Mouse (Mus musculus): Measurements from ENCODE around the gene Nyap2.
"Not testable (repeated sequence)": the region's sequence is repeated elsewhere in the genome, so short reads cannot be mapped to it uniquely, and the experiment has no call there.

The Nyap2 gene

GRCm38 (mm10) chr1:81179725-81180124 lies 103.0 kb downstream of the Nyap2 start:
- no peak for DNase-seq (ENCODE audit: low read depth, low spot score)

- no peak for DNase-seq (ENCODE audit: low read depth, low spot score)
Measured at GRCm38 (mm10) chr1:81180686-81181085, 103.9 kb downstream of the Nyap2 start.

- DNase-seq (ENCODE audit: low read depth, low spot score), result no peak
Measured at GRCm38 (mm10) chr1:81209536-81209935, 132.8 kb downstream of the Nyap2 start.

DNA sequence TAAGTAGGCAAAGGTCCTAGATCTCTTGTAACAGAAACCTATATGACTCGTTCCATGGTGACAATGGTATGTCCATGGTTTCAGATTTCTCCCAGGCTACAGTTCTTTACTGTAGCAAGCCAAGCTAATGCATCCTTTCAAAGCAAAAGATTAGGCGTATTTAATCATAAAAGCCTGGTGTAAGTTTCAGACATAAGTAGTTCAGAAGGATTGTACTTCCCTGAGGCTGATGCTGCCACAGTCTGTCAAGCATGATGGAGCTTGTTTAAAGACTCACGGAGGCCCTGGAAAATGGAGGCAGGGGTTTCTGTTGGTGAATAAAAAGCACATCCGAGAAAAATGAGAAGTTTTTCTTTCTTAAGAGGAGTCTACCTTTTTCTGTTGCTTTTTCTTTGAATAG lies 134.7 kb downstream of the Nyap2 start:
- DNase-seq (ENCODE audit: low read depth, low spot score), result no peak

- DNase-seq (ENCODE audit: low read depth, low spot score), result no peak
Measured at GRCm38 (mm10) chr1:81219790-81220189, 143.0 kb downstream of the Nyap2 start.

- no peak for DNase-seq (ENCODE audit: low read depth, low spot score)
Measured at GRCm38 (mm10) chr1:81231759-81232406, 155.1 kb downstream of the Nyap2 start.

DNA sequence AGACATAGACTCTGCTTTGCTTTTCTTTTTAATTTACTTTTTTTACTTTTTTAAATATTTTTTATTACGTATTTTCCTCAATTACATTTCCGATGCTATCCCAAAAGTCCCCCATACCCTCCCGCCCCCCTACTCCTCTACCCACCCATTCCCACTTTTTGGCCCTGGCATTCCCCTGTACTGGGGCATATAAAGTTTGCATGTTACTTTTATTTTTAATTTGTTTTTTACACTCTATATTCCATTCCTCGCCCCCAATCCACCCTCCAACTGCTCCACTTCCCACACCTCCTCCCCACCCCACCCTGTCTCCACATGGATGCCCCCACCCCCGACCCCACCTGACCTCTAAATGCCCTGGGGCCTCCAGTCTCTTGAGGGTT lies 155.6 kb downstream of the Nyap2 start:
- DNase-seq (ENCODE audit: low read depth, low spot score), result not testable (repeated sequence)

DNA sequence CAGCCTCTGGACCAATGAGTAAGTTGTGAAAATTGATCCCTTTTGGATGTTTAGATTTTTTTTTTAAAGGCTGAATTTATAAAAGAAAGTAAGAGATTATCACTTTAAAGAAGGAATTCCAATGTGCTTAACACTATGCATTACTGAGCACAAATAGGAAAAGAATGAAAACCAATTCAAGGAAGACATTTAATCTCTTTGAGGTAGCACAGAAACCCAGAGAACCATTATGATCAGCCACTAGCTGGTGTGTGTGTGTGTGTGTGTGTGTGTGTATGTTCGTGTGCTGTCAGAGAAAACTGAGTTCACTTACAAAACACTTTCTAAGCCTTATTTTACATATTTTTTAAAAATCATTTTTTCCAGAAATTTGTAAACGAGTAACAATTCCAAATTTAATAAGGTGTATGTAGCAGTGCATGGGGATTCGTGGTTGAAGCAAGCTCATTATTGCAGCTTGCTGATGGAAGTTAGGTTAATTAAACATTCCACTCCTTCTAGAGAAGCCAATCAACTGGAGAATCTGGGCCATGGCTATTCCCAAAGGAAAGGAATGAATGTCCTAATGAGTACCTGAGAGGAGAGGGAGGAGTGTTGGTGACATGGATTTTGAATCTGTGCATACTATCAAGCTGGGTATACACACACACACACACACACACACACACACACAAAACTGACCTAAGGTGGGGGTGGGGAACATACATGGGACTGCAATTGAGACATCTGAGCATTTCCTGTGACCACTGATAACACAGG lies 171.9 kb downstream of the Nyap2 start:
- no peak for DNase-seq (ENCODE audit: low read depth, low spot score)

- DNase-seq (ENCODE audit: low read depth, low spot score), result no peak
Measured at GRCm38 (mm10) chr1:81250068-81250467, 173.3 kb downstream of the Nyap2 start.

DNA sequence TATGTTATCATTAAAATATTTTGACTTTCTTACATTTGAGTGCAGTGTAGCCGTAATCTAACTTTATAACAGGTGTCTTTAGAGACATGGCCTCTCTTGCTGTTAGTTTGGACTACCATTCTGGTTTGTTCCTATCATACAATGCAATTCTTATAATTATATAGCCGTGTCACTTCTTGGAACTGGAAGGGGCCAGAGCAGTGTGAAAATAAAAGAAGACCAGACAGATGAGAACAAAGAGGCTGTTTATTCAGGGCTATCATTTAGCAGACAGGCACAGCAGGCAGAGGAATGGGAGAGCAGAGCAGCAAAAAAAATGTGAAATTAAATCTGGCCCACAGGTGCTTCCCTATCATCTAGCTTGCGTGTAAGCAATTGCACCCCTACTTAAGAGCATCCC lies 189.7 kb downstream of the Nyap2 start:
- DNase-seq (ENCODE audit: low read depth, low spot score), result no peak

GRCm38 (mm10) chr1:81280978-81281377 lies 204.2 kb downstream of the Nyap2 start:
- DNase-seq (ENCODE audit: low read depth, low spot score), result peak; percentile 1

GRCm38 (mm10) chr1:81285633-81286032 lies 208.9 kb downstream of the Nyap2 start:
- no peak for DNase-seq (ENCODE audit: low read depth, low spot score)

GRCm38 (mm10) chr1:81287088-81287487 lies 210.3 kb downstream of the Nyap2 start:
- peak; percentile 53 for DNase-seq (ENCODE audit: low read depth, low spot score)

- DNase-seq (ENCODE audit: low read depth, low spot score), result peak; percentile 40
Measured at GRCm38 (mm10) chr1:81300735-81301134, 224.0 kb downstream of the Nyap2 start.

DNA sequence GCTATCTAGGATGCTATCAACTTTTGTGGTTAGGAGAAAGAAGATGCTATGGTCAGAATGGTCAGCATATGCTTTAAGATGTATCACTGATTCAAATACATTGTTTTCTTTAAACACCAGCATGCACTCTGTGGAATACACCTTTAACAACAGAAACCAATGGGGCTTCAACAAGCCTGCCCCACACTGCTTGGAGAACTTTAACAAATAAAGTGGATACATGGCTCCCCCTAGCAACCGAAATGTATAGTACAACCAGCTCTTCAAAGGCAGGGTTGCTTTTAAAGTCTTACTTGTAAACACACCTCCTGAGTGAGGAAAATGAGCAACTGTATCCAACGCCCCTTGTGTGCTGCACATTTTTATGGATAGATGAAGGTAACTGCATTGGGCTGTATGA lies 224.9 kb downstream of the Nyap2 start:
- peak; percentile 45 for DNase-seq (ENCODE audit: low read depth, low spot score)

DNA sequence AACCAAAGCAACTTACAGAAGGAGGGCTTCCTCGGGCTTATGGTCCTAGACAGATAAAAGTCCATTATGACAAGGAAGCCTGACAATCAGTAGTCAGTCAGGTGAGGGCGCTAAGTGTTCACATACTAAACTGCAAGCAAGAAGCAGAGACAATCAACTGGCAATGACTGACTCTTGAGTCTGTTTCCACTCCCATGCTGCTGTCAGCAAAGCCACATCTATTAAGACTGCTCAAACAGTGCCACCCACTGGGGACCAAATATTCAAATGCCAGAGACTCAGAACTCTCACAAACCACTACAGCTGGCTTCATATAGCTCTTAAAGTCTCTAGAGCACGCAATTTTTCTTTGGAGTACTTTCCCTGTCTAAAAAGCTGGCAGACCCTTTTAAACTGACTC lies 226.6 kb downstream of the Nyap2 start:
- peak; percentile 3 for DNase-seq (ENCODE audit: low read depth, low spot score)

- DNase-seq (ENCODE audit: low read depth, low spot score), result no peak
Measured at GRCm38 (mm10) chr1:81307407-81307806, 230.7 kb downstream of the Nyap2 start.

GRCm38 (mm10) chr1:81307934-81308333 lies 231.2 kb downstream of the Nyap2 start:
- DNase-seq (ENCODE audit: low read depth, low spot score), result no peak

DNA sequence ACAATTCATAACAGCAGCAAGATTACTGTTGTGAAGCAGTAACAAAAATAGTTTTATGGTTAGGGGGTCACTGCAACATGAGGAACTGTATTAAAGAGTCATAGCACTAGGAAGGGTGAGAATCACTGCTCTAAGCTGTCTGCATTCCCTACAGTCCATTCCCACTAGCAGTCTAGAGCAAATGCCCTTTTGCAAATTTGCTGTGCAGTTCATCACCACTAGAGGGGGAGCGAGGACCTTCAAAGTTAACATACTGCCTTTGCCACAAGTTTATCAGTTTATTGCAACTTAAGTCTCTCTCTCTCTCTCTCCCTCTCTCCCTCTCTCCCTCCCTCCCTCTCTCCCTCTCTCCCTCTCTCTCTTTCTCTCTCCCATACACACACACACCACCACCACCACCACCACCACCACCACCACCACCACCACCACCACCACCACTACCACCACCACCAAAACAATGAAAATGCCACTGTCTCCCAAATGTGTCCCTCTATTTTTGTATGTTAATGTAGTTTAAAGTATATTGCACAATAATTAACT lies 233.4 kb downstream of the Nyap2 start:
- DNase-seq (ENCODE audit: low read depth, low spot score), result peak; percentile 67

DNA sequence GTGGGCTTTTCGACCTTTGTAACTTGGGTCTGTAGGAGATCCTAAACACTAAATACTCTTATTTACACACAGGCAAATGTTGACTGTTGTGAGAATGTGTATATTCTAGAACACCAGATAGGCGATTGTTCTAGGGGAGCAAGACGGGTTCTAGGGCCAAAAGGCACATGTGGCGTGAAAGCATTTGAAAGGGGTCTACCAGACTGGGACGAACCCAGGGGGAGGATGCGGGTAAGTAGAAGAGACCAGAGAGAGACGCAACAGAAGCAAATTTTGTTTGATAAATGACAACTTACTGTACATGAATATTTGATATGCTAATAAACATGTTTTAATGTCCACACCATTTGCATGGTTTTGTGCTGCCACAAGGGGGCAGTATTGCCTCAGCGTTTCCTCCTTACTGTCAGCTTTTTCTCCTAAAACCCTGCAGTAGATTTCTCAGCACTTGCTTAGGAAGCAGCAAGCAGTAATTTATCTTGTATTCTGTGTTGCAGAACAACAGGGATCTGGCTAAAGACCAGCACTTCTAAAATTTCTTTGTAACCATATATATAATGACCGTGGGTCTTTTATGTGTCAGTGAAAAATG lies 239.7 kb downstream of the Nyap2 start:
- peak; percentile 59 for DNase-seq (ENCODE audit: low read depth, low spot score)

GRCm38 (mm10) chr1:81316995-81317413 lies 240.3 kb downstream of the Nyap2 start:
- no peak for DNase-seq (ENCODE audit: low read depth, low spot score)

DNA sequence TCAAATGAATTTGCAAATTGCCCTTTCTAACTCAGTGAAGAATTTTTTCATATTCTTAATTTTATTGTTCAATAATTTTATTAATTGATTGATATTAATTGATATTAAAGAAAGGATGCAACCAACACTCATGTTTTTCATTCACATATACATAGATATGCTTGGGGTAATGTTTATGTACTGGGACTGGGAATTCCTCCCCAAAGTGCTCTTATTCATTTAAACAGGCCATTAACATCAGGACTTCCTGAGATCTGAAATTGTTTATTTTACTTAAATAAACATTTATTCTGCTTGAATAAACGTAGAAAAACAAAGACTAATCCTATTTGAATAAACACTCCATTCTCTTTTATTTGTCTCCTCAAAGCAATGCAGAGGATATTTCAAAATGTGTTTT lies 311.0 kb downstream of the Nyap2 start:
- no peak for DNase-seq (ENCODE audit: low read depth, low spot score)

Measured in CD4-positive, CD25-positive, alpha-beta regulatory T cell, adult 2 months (primary cell).